Mouse (Mus musculus): ENCODE data around the gene Gm6793. TPM values are rescaled to one million over a fixed set of nuclear protein-coding genes. Genes with fewer than 3 reads are reported as not detected.

Gm6793 gene
- polyA plus RNA-seq, 2 experiments: 0.17 TPM; not detected in 1

DNA sequence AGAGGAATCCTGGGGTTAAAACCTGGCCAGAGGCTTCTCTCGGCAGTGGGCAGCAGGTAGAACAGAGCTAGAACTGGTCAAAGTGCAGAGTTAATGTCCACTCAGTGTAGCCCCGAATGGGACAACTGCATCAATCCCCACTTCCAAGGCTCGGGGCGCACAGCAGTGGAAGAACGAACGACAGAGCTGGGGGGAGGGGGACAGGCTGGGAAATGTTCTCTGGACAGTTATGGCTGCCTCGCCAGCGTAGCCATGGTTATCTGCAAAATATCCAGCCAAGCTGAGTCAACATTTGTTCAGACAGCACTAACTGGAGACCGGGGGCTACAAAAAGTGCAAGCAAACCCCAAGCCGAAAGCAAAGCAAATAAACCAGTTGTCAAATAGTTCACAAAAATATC is 36.7 kb downstream of the Gm6793 start:
- Histone ChIP-seq H3K9ac (replicated peaks) (no peak overlapping the region), H3K4me1 (replicated peaks; ENCODE audit: control insufficient read depth in 2 of 2, insufficient read depth in 2 of 2, low read length in 1 of 2) (peaks cover 0 to 8% of the 10 kb centered on the region in 2 experiments; a peak in 2 of 4 replicates), H3K36me3 (replicated peaks; ENCODE audit: control insufficient read depth, insufficient read depth, low read depth) (peaks cover 3% of the 10 kb centered on the region), H3K27ac (no peak overlapping the region), H3K9me3 (ENCODE audit: control insufficient read depth, low read length) (no peaks in the 10 kb centered on the region), H3K27me3 (ENCODE audit: control insufficient read depth, insufficient read depth, low read length) (no peaks in the 10 kb centered on the region), H3K4me3 (ENCODE audit: insufficient read depth in 1 of 2, low read depth in 2 of 2, low read length in 2 of 2) (no peak overlapping the region), H3K4me2 (ENCODE audit: low read depth) (no peak overlapping the region)
- WGBS (ENCODE audit: insufficient replicate concordance): 72% methylated on average over 10 of the region's 10 CpGs
- peak; percentile 22; the same call in 1 of the 2 replicates for ATAC-seq (ENCODE audit: insufficient read depth)
- TF ChIP-seq CTCF (IDR thresholded peaks at IDR 0.05; ENCODE audit: low read depth) (no peak), EP300 (IDR thresholded peaks at IDR 0.05; ENCODE audit: low read depth) (no peak)
- no peak for DNase-seq (ENCODE audit: low read depth in 3 of 3, low spot score in 3 of 3)

- Histone ChIP-seq H3K9ac (replicated peaks) (no peak overlapping the region), H3K9me3 (ENCODE audit: control insufficient read depth, low read length) (no peaks in the 10 kb centered on the region), H3K4me1 (replicated peaks; ENCODE audit: control insufficient read depth in 2 of 2, insufficient read depth in 2 of 2, low read length in 1 of 2) (peaks cover 0 to 8% of the 10 kb centered on the region in 2 experiments; a peak in 2 of 4 replicates), H3K4me2 (ENCODE audit: low read depth) (no peak overlapping the region), H3K4me3 (ENCODE audit: insufficient read depth in 1 of 2, low read depth in 2 of 2, low read length in 2 of 2) (no peak overlapping the region), H3K27me3 (ENCODE audit: control insufficient read depth, insufficient read depth, low read length) (no peaks in the 10 kb centered on the region), H3K36me3 (replicated peaks; ENCODE audit: control insufficient read depth, insufficient read depth, low read depth) (peaks cover 3% of the 10 kb centered on the region), H3K27ac (no peak overlapping the region)
- no peak for ATAC-seq (ENCODE audit: insufficient read depth)
- no peak for TF ChIP-seq EP300 (IDR thresholded peaks at IDR 0.05; ENCODE audit: low read depth)
- no peak for TF ChIP-seq CTCF (IDR thresholded peaks at IDR 0.05; ENCODE audit: low read depth)
- 68% methylated on average over 2 of the region's 2 CpGs for WGBS (ENCODE audit: insufficient replicate concordance)
- no peak for DNase-seq (ENCODE audit: low read depth in 3 of 3, low spot score in 3 of 3)
Measured at GRCm38 (mm10) chr8:111976326-111976725, 38.5 kb downstream of the Gm6793 start.

- no peak overlapping the region for H3K4me3 ChIP-seq (ENCODE audit: insufficient read depth in 1 of 2, low read depth in 2 of 2, low read length in 2 of 2)
Measured at GRCm38 (mm10) chr8:111975706-111976105, 39.1 kb downstream of the Gm6793 start.

DNA sequence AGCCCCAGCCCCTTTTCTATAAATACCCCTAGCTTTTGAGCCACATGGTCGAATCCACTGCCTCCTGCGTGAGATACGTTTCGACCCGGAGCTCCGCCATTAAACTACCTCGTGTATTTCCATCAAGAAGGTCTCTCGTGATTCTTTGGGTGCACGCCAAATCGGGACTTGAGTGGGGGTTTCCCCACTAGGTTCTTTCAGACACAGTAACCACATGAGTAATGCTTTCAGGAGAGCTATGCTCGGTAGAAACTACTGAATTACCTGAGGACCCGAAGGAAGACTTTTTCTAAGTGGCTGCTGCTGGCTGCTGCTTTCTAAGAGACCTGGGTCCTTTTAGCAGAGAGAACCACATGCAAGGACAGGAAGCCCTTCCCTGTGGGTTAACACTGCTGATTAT is 40.7 kb downstream of the Gm6793 start:
- H3K27ac ChIP-seq: no peak overlapping the region
- H3K36me3 ChIP-seq (replicated peaks; ENCODE audit: control insufficient read depth, insufficient read depth, low read depth): peaks cover 3% of the 10 kb centered on the region
- no peak overlapping the region for H3K4me3 ChIP-seq (ENCODE audit: insufficient read depth in 1 of 2, low read depth in 2 of 2, low read length in 2 of 2)
- H3K4me2 ChIP-seq (ENCODE audit: low read depth): no peak overlapping the region
- ATAC-seq (ENCODE audit: insufficient read depth) (no peak), DNase-seq (ENCODE audit: low read depth in 3 of 3, low spot score in 3 of 3) (no peak)
- TF ChIP-seq EP300 (IDR thresholded peaks at IDR 0.05; ENCODE audit: low read depth) (no peak), CTCF (IDR thresholded peaks at IDR 0.05; ENCODE audit: low read depth) (no peak)
- no peak overlapping the region for H3K9ac ChIP-seq (replicated peaks)
- no peaks in the 10 kb centered on the region for H3K27me3 ChIP-seq (ENCODE audit: control insufficient read depth, insufficient read depth, low read length)
- H3K4me1 ChIP-seq (replicated peaks; ENCODE audit: control insufficient read depth in 2 of 2, insufficient read depth in 2 of 2, low read length in 1 of 2): peaks cover 0 to 8% of the 10 kb centered on the region in 2 experiments; a peak in 2 of 4 replicates
- 86% methylated on average over 12 of the region's 12 CpGs for WGBS (ENCODE audit: insufficient replicate concordance)
- H3K9me3 ChIP-seq (ENCODE audit: control insufficient read depth, low read length): no peaks in the 10 kb centered on the region

More at GRCm38 (mm10) chr8:111975706-111976105, 39.1 kb downstream of the Gm6793 start:
- TF ChIP-seq EP300 (IDR thresholded peaks at IDR 0.05; ENCODE audit: low read depth) (no peak), CTCF (IDR thresholded peaks at IDR 0.05; ENCODE audit: low read depth) (no peak)
- Histone ChIP-seq H3K9ac (replicated peaks) (no peak overlapping the region), H3K27me3 (ENCODE audit: control insufficient read depth, insufficient read depth, low read length) (no peaks in the 10 kb centered on the region), H3K4me2 (ENCODE audit: low read depth) (no peak overlapping the region), H3K9me3 (ENCODE audit: control insufficient read depth, low read length) (no peaks in the 10 kb centered on the region), H3K4me1 (replicated peaks; ENCODE audit: control insufficient read depth in 2 of 2, insufficient read depth in 2 of 2, low read length in 1 of 2) (peaks cover 0 to 8% of the 10 kb centered on the region in 2 experiments; a peak in 2 of 4 replicates), H3K27ac (no peak overlapping the region), H3K36me3 (replicated peaks; ENCODE audit: control insufficient read depth, insufficient read depth, low read depth) (peaks cover 3% of the 10 kb centered on the region)
- DNase-seq (ENCODE audit: low read depth in 3 of 3, low spot score in 3 of 3) (no peak), ATAC-seq (ENCODE audit: insufficient read depth) (no peak)
- 83% methylated on average over 2 of the region's 2 CpGs for WGBS (ENCODE audit: insufficient replicate concordance)

GRCm38 (mm10) chr8:111968991-111969390 is 45.8 kb downstream of the Gm6793 start:
- H3K36me3 ChIP-seq (replicated peaks; ENCODE audit: control insufficient read depth, insufficient read depth, low read depth): peaks cover 3% of the 10 kb centered on the region; the same call in 1 of the 2 replicates
- DNase-seq (ENCODE audit: low read depth in 3 of 3, low spot score in 3 of 3) (no peak), ATAC-seq (ENCODE audit: insufficient read depth) (no peak)
- peaks cover 0 to 4% of the 10 kb centered on the region in 2 experiments; a peak in 2 of 4 replicates for H3K4me1 ChIP-seq (replicated peaks; ENCODE audit: control insufficient read depth in 2 of 2, insufficient read depth in 2 of 2, low read length in 1 of 2)
- no peak overlapping the region for H3K4me3 ChIP-seq (ENCODE audit: insufficient read depth in 1 of 2, low read depth in 2 of 2, low read length in 2 of 2)
- no peak overlapping the region for H3K4me2 ChIP-seq (ENCODE audit: low read depth)
- 74% methylated on average over 5 of the region's 5 CpGs for WGBS (ENCODE audit: insufficient replicate concordance)
- no peaks in the 10 kb centered on the region for H3K27me3 ChIP-seq (ENCODE audit: control insufficient read depth, insufficient read depth, low read length)
- no peaks in the 10 kb centered on the region for H3K9me3 ChIP-seq (ENCODE audit: control insufficient read depth, low read length)
- TF ChIP-seq EP300 (IDR thresholded peaks at IDR 0.05; ENCODE audit: low read depth) (no peak), CTCF (IDR thresholded peaks at IDR 0.05; ENCODE audit: low read depth) (no peak)
- no peak overlapping the region for H3K9ac ChIP-seq (replicated peaks)
- H3K27ac ChIP-seq: no peak overlapping the region
